Mouse (Mus musculus) duodenum, adult 2 months (tissue): Measurements from ENCODE around the gene Trafd1. TPM values are rescaled to one million over a fixed set of nuclear protein-coding genes. Genes with fewer than 3 reads are reported as not detected.

Experiments used
- polyA plus RNA-seq: library from polyadenylated mRNA; depleted of rRNA; stranded (reverse); fragments of >200 nt; gene quantifications from 2 replicates; pipeline ENCODE4 v1.2.3, GENCODE M21; 2012; ENCODE audit warnings: low replicate concordance; rRNA removed

Gene Trafd1
- 48.9 and 81.0 TPM in 2 replicates for polyA plus RNA-seq

DNA sequence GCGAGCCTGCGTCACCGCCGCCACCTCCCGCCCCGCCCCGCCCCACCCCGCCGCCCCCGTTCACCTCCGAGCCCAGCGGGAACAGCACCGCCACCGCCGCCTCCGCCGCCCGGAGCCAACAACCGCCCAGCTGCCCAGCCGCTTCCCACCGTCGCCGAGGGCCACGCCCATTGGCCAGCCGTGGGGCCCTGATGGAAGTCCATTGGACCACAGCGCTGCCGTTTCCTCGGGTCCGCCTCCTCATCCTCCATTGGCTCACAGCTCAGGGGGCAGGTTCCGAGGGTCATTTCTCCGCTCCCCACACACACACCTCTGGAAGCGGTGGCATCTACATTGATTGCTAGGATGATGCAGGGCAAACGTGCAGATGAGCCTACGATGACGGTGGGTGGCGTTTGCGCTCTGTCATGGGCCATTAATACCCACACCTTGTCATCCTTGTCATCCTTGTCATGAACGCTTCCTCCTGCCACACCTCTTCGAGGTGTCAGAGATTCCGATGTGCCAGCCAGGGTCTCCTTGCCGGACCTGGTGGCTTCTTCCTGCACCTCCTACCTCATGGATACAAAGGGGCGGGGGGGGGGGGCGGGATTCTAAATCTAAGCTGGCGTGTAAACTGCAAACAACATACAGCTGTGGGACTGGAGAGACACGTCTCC is at the start of gene Trafd1:
Gene Trafd1, minus strand, starts transcription at position 172 of the 659 bp plus-strand sequence.

GRCm38 (mm10) chr5:121397187-121398145 is 12.0 kb upstream of the Trafd1 start, which contains the start of gene Naa25:
Gene Naa25 (plus strand): TSS chr5:121397936.

Other genes with a start within 250 kb of the Trafd1 start
- 9.5 and 10.6 TPM in 2 replicates for gene Ptpn11, start 194.2 kb downstream of the Trafd1 start, polyA plus RNA-seq
- 109 and 131 TPM in 2 replicates for gene Rpl6, start 181.2 kb downstream of the Trafd1 start, polyA plus RNA-seq
- gene Hectd4, start 165.4 kb downstream of the Trafd1 start, polyA plus RNA-seq = 14.4 and 14.7 TPM in 2 replicates
- gene Naa25, start 12.3 kb upstream of the Trafd1 start, polyA plus RNA-seq = 1.9 and 3.2 TPM in 2 replicates
- 2.0 and 10.1 TPM in 2 replicates for gene Tmem116, start 66.3 kb upstream of the Trafd1 start, polyA plus RNA-seq
- gene Erp29, start 66.9 kb upstream of the Trafd1 start, polyA plus RNA-seq = 32.4 and 41.9 TPM in 2 replicates
- not detected in 2 replicates for gene Adam1b, start 117.8 kb upstream of the Trafd1 start, polyA plus RNA-seq
- gene Adam1a, start 159.8 kb upstream of the Trafd1 start, polyA plus RNA-seq = 2.1 and 2.3 TPM in 2 replicates
- not detected in 2 replicates for gene Gm42878, start 159.8 kb upstream of the Trafd1 start, polyA plus RNA-seq
- gene Mapkapk5, start 160.3 kb upstream of the Trafd1 start, polyA plus RNA-seq = 22.9 and 31.4 TPM in 2 replicates
- gene Aldh2, start 208.2 kb upstream of the Trafd1 start, polyA plus RNA-seq = 386 and 645 TPM in 2 replicates
- gene Acad12, start 233.3 kb upstream of the Trafd1 start, polyA plus RNA-seq = 4.2 and 6.4 TPM in 2 replicates